Mouse (Mus musculus) fat pad, adult 2 months (tissue): ENCODE measurements around the gene Rap1gap2.

Source experiments
- DNase-seq: peaks from one replicate; pipeline ENCODE4 v3.0.0-alpha.2; 2011; ENCODE audit warnings: low read depth, low spot score; ENCODE audit errors: extremely low read depth

The Rap1gap2 gene

GRCm38 (mm10) chr11:74546165-74546564 lies 64.5 kb downstream of the Rap1gap2 start:
- DNase-seq: no peak

- DNase-seq: no peak
Observed at GRCm38 (mm10) chr11:74545560-74545959, 65.2 kb downstream of the Rap1gap2 start.

- DNase-seq: no peak
Observed at GRCm38 (mm10) chr11:74537352-74537751, 73.4 kb downstream of the Rap1gap2 start.

- no peak for DNase-seq
Observed at GRCm38 (mm10) chr11:74536140-74536842, 74.4 kb downstream of the Rap1gap2 start.

GRCm38 (mm10) chr11:74534380-74534779 lies 76.3 kb downstream of the Rap1gap2 start:
- DNase-seq: no peak

- DNase-seq: no peak
Observed at GRCm38 (mm10) chr11:74533050-74533449, 77.7 kb downstream of the Rap1gap2 start.

- no peak for DNase-seq
Observed at GRCm38 (mm10) chr11:74532401-74532800, 78.3 kb downstream of the Rap1gap2 start.

GRCm38 (mm10) chr11:74531725-74532124 lies 79.0 kb downstream of the Rap1gap2 start:
- DNase-seq: no peak

GRCm38 (mm10) chr11:74529803-74530202 lies 80.9 kb downstream of the Rap1gap2 start:
- no peak for DNase-seq

GRCm38 (mm10) chr11:74527555-74527954 lies 83.2 kb downstream of the Rap1gap2 start:
- DNase-seq: no peak

GRCm38 (mm10) chr11:74526180-74527158 lies 84.2 kb downstream of the Rap1gap2 start:
- DNase-seq: no peak

GRCm38 (mm10) chr11:74525605-74526004 lies 85.1 kb downstream of the Rap1gap2 start:
- no peak for DNase-seq

GRCm38 (mm10) chr11:74525205-74525604 lies 85.5 kb downstream of the Rap1gap2 start:
- DNase-seq: no peak

- no peak for DNase-seq
Observed at GRCm38 (mm10) chr11:74524050-74524965, 86.4 kb downstream of the Rap1gap2 start.

GRCm38 (mm10) chr11:74523210-74523951 lies 87.3 kb downstream of the Rap1gap2 start:
- DNase-seq: no peak

GRCm38 (mm10) chr11:74522487-74523209 lies 88.1 kb downstream of the Rap1gap2 start:
- no peak for DNase-seq

GRCm38 (mm10) chr11:74521981-74522486 lies 88.7 kb downstream of the Rap1gap2 start:
- DNase-seq: no peak

- DNase-seq: no peak
Observed at GRCm38 (mm10) chr11:74520201-74520600, 90.5 kb downstream of the Rap1gap2 start.

- peak; percentile 14 for DNase-seq
Observed at GRCm38 (mm10) chr11:74516112-74516511, 94.6 kb downstream of the Rap1gap2 start.
